In genomic region chr10:88606686-88607085, GRCm38 (mm10) we compare ENCODE assay signal across 20 mouse cellular contexts. TPM values are rescaled to one million over a fixed set of nuclear protein-coding genes. Genes with fewer than 3 reads are reported as not detected.
"Had no signal": no experiment of that assay in that cellular context is flagged by ENCODE, and none has a peak within 500 bp of the region (broad histone marks: within the 10 kb centered on the region; RNA-seq: fewer than 3 reads in every experiment).

No protein-coding gene starts in this region.

- H3K27me3 ChIP-seq: lung, embryonic 15.5 days; midbrain, embryonic 15.5 days; neural tube, embryonic 12.5 days; stomach, embryonic 15.5 days had no signal

- H3K27ac ChIP-seq: lung, embryonic 15.5 days; macrophage; midbrain, embryonic 13.5 days; midbrain, embryonic 15.5 days; neural tube, embryonic 12.5 days; stomach, embryonic 15.5 days; stomach, postnatal 0 days had no signal

- H3K36me3 ChIP-seq: lung, embryonic 15.5 days; midbrain, embryonic 13.5 days; midbrain, embryonic 15.5 days; neural tube, embryonic 12.5 days; stomach, embryonic 15.5 days had no signal

- H3K9ac ChIP-seq: liver, postnatal 0 days; lung, embryonic 15.5 days; midbrain, embryonic 13.5 days; midbrain, embryonic 15.5 days; neural tube, embryonic 12.5 days; stomach, embryonic 15.5 days had no signal

- ATAC-seq: liver, postnatal 0 days; lung, postnatal 0 days; midbrain, embryonic 13.5 days; midbrain, embryonic 15.5 days had no signal

- H3K9me3 ChIP-seq: lung, embryonic 15.5 days; megakaryocyte, embryonic 14.5 days; midbrain, embryonic 13.5 days; midbrain, embryonic 15.5 days; neural tube, embryonic 12.5 days; stomach, embryonic 15.5 days had no signal

- H3K4me1 ChIP-seq: lung, embryonic 15.5 days; megakaryocyte, embryonic 14.5 days; stomach, embryonic 15.5 days had no signal

- H3K4me3 ChIP-seq: lung, embryonic 15.5 days; megakaryocyte, embryonic 14.5 days; midbrain, embryonic 13.5 days; midbrain, embryonic 15.5 days; neural tube, embryonic 12.5 days; stomach, embryonic 15.5 days had no signal

- DNase-seq: liver, postnatal 0 days; lung, adult 2 months; lung, postnatal 14 days; lung, postnatal 36 days; right cerebral cortex, postnatal 14 days; thymus, adult 18-20 months; thymus, postnatal 14 days; thymus, postnatal 36 days had no signal

- H3K4me2 ChIP-seq: lung, embryonic 15.5 days; midbrain, embryonic 13.5 days; midbrain, embryonic 15.5 days; neural tube, embryonic 12.5 days; stomach, embryonic 15.5 days had no signal

RNA-seq across cellular contexts. Expression of gene Mybpc1, which starts 1.7 kb away (rescaled TPM):
- total RNA-seq: megakaryocyte progenitor cell, adult 5-6 weeks; monocyte, adult 5-6 weeks; neutrophil, adult 5-6 weeks had no signal
- polyA plus RNA-seq: macrophage had no signal
